Mouse (Mus musculus) heart, adult 9 months (tissue): ENCODE measurements around the gene Hspa12a.

Source experiments
- DNase-seq, 2 experiments: peaks; one replicate each; pipeline ENCODE4 v3.0.0; 2022; ENCODE audit warnings: low spot score in 2 of 2

Hspa12a gene

GRCm38 (mm10) chr19:58758871-58759270 is 184.6 kb downstream of the Hspa12a start:
- no peak for DNase-seq

- DNase-seq, result no peak
Measured at GRCm38 (mm10) chr19:58751504-58751903, 191.9 kb downstream of the Hspa12a start.

- DNase-seq, result no peak
Measured at GRCm38 (mm10) chr19:58750822-58751221, 192.6 kb downstream of the Hspa12a start.

- DNase-seq, result no peak
Measured at GRCm38 (mm10) chr19:58747498-58748000, 195.9 kb downstream of the Hspa12a start.
